Mouse (Mus musculus) mouse embryonic stem cell (cell line): ENCODE measurements around the gene 1110008L16Rik.
"Not testable (repeated sequence)": the region's sequence is repeated elsewhere in the genome, so short reads cannot be mapped to it uniquely, and the experiment has no call there.

Experiments used
- in situ Hi-C, 2 experiments: fragments of 300-500 bp; cut with MboI; formaldehyde crosslinking; loops; 1 replicate in 1 of 2; 3 replicates in 1 of 2; pipeline ENCODE4 v1.14.3; 2019 to 2020; ENCODE audit warnings: low sequenced_read_pairs in 2 of 2, low pct_unique_long_range_greater_than_20kb in 1 of 2, mixed read lengths in 1 of 2; ENCODE audit not compliant: unreplicated experiment in 1 of 2

1110008L16Rik gene

DNA sequence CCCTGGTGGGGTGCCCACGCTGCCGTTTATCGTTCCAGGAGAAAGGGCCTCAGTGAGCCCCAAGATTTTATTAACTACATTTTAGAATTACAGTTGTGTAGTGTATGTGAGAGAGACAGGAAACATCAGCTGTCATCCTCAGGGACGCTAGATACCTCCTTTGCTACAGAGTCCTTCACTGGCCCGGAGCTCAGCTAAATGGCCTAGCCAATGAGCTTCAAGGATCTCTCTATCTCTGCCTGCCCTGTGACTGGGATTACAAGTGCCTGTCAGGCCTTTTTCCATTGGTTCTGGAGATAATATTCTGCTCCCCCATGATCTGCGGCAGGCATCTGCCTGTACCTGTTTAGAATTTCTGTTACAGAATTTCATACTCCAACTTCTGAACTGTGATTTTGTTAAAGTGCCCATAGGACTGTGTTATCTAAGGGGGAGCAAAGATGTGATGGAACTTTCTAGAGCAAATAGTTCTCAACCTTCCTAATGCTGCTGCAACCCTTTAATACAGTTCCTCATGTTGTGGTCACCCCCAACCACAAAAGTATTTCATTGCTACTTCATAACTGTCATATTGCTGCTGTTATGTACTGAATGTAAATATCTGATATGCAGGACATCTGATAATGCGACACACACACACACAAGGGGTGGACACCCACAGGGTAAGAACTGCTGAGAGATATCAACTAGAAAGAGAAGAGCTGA, 87.9 kb downstream of the 1110008L16Rik start:
- in situ Hi-C loops: no loop called here

- in situ Hi-C loops: no loop called here
Measured at GRCm38 (mm10) chr12:55387788-55388465, 88.5 kb downstream of the 1110008L16Rik start.

DNA sequence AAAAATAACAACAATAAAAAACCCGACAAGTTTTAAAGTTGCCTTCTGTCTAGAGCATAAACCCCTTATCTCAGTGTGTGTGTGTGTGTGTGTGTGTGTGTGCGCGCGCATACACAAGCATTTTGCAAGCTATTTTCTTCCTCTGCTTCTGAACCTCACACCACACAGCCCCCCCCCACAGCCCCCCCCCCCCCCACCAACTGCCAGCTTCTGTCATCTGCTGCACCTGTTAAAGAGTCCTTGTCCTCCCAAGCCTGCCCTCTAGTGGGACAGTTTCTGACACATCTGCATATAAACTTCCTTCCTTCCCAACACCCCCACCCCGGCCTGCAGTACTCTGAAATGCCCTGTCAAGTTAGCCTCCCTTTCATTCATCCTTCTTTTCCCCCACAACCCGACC, 89.1 kb downstream of the 1110008L16Rik start:
- in situ Hi-C loops: no loop called here

- in situ Hi-C loops: no loop called here
Measured at GRCm38 (mm10) chr12:55389132-55390081, 90.0 kb downstream of the 1110008L16Rik start.

DNA sequence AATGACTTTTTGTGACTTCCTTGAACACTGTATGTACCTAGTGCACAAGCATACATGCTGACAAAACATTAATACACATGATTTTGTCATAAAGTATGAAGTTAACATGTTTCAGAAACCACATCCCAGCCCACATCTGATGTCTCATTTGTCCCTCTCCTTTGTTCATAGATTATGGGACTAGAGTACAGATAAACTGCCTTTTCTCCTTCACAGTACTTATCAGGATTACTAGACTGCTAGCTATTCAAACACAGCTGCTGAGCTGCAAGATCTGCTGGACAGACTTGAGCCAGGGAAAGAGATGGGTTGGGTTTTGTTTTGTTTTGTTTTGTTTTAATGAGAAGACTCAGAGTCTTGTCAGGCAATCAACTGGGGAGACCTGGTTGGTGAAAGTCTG, 92.7 kb downstream of the 1110008L16Rik start:
- in situ Hi-C loops: no loop called here

DNA sequence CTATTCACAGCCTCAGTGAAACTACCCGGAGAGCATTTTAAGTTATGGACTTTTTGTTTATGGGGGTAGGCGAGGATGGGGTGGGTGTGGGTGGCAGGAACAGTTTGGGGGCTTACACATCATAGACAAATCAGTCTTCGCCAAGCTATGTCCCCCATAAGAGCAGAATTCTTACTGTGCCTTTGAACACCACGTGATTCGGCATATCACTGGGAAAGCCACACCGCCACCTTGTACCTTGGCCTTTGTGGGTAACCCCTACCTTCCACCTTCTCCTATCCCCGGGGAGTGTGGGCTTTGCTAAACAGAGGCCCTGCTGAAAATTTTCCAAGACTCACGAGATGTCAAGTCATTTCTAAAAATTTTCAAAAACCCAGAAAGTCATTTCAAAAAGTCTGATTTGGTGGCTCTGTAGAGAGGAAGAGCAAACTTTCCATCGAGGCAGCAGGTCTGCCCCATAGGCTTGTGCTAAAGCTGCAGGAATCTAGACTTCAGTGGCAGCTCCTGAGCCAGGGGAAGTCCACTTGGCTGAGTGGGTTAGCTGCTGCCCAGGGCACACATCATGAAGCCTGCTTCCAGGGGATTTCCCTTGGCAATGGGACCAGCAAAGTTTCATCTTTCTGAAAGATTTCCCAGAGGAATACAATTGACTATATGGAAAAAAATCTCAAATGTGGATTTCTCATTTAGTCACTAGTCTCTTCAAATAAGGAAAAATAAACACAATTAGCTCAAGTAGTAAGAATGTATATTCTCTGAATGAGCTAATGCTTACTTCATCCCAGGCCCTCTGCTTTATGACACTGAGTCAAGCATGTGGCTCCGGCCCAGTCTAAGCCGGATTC, 93.6 kb downstream of the 1110008L16Rik start:
- in situ Hi-C loops: no loop called here

- in situ Hi-C loops: not testable (repeated sequence)
Measured at GRCm38 (mm10) chr12:55395601-55396000, 96.2 kb downstream of the 1110008L16Rik start.

DNA sequence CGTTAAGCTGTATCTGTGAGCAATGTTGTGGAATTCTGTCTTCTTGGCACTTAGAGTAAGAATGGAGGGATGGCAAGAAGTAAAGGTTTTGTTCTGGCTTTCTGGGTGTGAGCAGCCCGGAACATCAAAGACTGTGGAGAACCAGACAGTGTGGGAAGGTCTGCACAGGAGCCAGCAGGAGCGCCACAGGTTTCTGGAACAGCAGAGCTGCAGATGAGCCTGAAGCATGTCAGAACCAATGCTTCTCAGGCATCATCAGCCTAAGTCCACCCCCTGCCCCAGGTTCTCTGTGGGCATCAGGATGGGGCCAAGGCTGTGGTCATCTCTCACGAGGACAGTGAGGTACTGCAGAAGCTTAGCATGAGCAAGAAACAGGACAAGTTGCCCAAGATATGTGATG, 97.2 kb downstream of the 1110008L16Rik start:
- in situ Hi-C loops: no loop called here

- in situ Hi-C loops: no loop called here
Measured at GRCm38 (mm10) chr12:55397544-55398239, 98.3 kb downstream of the 1110008L16Rik start.

- in situ Hi-C loops: no loop called here
Measured at GRCm38 (mm10) chr12:55398240-55399127, 99.1 kb downstream of the 1110008L16Rik start.

DNA sequence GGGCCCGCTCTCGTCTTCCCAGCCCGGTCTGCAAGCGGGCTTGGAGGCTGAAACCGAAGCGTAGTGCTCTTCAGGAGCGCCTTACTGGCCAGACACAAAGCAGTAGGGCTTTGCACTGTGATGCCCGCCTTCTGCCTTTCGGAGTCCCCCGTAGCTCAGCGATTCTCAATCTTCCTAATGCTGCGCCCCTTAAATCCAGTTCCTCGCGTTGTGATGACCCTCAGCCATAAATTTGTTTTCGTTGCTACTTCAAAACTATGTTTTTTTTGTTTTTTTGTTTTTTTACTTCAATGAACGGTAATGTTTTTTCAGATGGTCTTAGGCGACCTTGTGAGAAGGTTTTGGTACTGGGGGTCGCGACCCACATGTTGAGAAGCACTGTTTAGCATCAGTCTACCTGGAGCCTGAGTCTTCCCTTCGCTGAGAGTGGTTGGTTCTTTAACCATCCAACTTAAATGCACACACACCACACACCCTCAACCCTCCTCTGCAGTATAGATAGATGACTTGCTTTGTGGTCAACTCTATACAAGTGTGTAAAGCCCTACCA, 99.8 kb downstream of the 1110008L16Rik start:
- in situ Hi-C loops: no loop called here

DNA sequence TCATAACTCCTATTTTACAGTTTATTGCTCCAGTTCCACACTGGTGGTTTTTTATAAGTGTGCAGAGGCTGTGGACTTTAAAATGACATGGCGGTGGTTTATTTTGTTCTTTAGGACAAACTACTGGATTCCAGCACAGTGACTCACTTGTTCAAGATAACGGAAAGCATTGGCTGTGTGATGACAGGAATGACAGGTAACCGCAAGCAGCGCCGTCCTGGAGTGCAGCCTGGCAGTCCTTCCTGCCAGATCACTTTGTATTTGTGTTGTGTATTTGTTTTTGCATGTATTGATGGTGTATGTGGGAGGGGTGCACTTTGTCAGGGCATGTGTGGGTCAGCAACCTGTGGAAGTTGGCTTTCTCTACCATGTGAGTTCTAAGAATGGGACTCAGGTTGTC, 108.5 kb downstream of the 1110008L16Rik start:
- in situ Hi-C loops: no loop called here

- in situ Hi-C loops: no loop called here
Measured at GRCm38 (mm10) chr12:55415255-55415654, 115.9 kb downstream of the 1110008L16Rik start.

GRCm38 (mm10) chr12:55415762-55416161, 116.4 kb downstream of the 1110008L16Rik start:
- in situ Hi-C loops: no loop called here

GRCm38 (mm10) chr12:55420220-55420619, 120.8 kb downstream of the 1110008L16Rik start:
- in situ Hi-C loops: no loop called here

- in situ Hi-C loops: no loop called here
Measured at GRCm38 (mm10) chr12:55422057-55422456, 122.7 kb downstream of the 1110008L16Rik start.

DNA sequence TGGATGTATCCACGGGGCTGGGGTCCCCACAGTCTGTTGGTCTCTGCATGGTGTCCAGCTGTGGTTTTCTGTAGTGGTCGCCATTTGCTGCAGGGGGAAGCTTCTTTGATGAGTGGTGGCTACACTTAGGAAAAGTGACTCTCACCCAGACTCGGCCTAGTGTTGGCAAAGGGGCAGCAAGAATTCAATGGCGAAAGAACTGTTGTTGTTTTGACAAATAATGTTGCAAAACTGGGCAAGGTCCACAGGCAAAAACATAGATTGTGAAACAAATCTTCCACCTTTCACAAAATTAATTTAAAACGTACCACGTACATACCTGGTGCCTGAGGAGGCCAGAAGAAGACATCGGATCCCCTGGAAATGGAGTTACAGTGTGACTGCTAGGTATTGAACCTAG, 126.9 kb downstream of the 1110008L16Rik start:
- in situ Hi-C loops: no loop called here
